Mouse (Mus musculus) heart, postnatal 4 days (tissue): ENCODE measurements around the gene Gm49387. TPM values are rescaled to one million over a fixed set of nuclear protein-coding genes. Genes with fewer than 3 reads are reported as not detected.

ENCODE experiments used
- DNase-seq: peaks from one replicate; pipeline ENCODE4 v3.0.0; 2021
- total RNA-seq, 2 experiments: library from RNA; stranded (reverse); gene quantifications; 2 replicates each; pipeline ENCODE4 v1.2.3; 2021

Gm49387 gene
- 1 to 10 TPM in 1 of 2 experiments, not detected in 1; 2.8 TPM for total RNA-seq

DNA sequence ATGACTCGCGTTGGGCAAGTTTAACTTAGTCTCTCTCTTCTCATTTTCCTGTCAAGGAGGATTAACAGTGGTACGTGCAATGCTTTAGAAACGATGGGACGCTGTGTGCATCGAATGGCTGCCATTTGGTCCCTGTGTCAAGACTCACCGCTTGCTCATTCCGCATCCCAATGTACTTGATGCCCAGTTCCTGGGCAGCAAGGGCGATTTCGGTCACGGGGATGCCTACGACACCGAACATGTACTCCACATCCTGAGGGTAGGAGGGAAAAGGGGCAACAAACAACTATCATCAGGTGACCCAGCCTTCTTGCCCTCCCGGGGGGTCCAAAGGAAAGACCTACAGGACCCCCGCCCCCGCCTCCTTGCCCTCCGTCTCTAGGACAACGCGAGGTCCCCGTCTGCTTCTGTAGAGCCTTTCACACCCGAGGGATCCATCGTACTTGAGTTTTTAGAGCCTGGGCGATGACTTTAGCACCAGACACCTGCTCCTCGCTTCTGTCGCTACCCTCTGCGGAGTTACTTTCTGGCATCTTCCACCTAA is at the start of gene Gm49387:
Gm49387 (minus strand) TSS at position 533 of the 544 bp plus-strand sequence.
- DNase-seq = no peak

- DNase-seq = no peak
Observed at GRCm38 (mm10) chr14:31686231-31686630, 45.6 kb upstream of the Gm49387 start.

GRCm38 (mm10) chr14:31685680-31686079 is 45.0 kb upstream of the Gm49387 start:
- DNase-seq = no peak

GRCm38 (mm10) chr14:31684343-31685040 is 43.8 kb upstream of the Gm49387 start:
- DNase-seq = no peak

DNA sequence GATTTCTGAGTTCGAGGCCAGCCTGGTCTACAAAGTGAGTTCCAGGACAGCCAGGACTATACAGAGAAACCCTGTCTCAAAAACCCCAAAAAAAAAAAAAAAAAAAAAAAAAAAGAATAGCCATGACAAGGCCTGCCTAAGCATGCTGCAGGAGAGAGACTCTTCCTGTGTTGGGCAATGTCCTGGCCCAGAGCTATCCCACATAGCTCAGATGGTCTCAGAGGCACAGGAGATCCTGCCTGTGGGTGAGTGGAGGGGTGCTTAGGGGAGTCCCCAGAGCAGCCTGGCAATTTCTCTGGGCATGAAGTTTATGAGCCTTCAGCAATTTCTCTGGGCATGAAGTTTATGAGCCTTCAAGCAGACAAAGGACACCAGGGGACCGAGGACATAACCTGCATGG is 42.9 kb upstream of the Gm49387 start:
- no peak for DNase-seq

- no peak for DNase-seq
Observed at GRCm38 (mm10) chr14:31681931-31682555, 41.4 kb upstream of the Gm49387 start.

- DNase-seq = no peak
Observed at GRCm38 (mm10) chr14:31681291-31681690, 40.6 kb upstream of the Gm49387 start.

DNA sequence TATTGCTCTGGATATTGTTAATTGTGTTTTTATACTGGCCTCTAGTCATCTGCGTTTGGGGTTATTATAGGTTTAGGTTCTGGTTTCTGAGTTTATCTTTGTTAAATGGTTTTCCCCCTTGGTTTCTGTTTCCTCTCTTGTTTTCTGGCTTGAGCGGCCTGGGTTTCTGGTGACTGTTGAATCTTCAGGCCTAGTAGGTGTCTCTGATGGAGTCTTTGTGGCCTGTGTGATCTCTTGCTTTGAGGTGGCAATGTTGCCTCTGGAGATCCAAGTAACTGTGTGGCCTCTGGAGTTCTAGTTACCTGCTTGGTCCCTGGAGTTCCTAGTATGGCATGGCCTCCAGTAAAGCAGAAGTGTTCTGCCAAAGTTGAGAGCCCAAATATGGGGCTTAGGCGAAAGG is 40.0 kb upstream of the Gm49387 start:
- no peak for DNase-seq

DNA sequence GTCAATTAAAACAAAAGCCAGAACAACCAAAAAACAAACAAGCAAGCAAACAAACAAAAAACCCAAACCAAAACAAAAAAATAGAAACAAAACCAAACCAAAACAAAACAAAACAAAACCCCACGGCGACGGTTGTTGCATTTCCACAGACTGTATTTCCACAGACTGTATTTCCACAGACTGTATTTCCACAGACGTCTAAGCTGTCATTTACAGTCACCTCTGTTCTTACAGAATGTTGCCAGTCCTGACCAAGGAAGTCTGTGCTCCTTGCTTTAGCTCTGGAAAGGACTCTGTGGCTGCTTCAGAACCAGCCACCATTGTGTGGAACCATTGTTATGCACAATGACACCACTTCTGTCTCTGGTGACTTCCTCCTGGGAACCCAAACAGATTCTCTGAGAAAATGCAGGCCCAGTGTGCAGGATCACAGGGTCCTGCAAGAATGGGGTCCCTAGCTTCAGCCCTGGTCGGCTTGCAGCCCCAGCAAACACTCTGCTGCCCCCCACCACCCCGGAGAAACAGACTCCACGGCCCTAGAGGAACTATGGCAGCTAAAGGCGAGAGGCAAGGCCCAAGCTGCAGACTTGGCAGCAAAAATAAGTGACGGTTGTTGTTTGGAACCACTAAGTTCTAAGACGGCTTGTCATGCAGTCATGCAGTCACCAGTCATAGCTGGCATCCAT is 31.1 kb upstream of the Gm49387 start:
- no peak for DNase-seq

DNA sequence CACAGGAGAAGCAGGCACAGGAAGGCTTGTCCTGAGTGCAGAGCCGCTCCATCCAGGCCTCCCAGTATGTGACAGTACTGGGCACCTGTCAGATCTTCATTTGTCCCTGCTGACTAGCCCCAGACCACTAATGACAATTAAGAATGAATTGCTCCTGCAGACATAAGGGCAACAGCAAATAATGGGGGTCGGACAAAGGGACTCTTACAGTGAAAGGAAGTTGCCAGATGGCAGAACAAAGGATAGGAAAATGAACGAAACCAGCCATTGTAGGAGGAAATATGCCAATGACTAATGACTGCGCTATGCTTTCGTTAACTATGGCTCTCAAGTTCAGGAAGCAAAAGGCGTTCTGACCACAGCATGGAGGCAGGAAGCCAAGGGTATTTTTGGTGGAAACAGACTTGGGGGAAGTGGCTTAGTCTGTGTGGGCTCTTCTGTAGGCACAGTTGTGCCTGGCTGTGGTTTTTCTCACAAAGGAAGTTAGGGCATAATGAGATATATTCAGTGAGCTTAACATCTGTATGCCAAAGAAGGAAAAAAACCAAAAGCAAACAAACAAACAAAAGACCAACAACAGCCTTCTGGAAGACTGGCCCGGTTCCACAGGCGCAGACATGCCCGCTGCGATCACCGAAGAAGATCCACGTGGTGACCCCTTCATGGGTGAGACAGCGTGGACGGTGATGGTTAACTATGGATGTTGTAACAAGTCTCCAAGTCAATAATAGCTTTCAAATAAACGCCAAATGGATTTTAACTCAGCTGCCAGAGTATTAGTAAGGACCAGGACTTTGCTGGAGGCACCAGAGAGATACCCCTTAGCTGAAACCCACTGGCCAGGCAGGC is 29.2 kb upstream of the Gm49387 start:
- DNase-seq = peak; percentile 66

- peak; percentile 81 for DNase-seq
Observed at GRCm38 (mm10) chr14:31669161-31669611, 28.5 kb upstream of the Gm49387 start.

- peak; percentile 12 for DNase-seq
Observed at GRCm38 (mm10) chr14:31668326-31668725, 27.6 kb upstream of the Gm49387 start.

GRCm38 (mm10) chr14:31667741-31668140 is 27.1 kb upstream of the Gm49387 start:
- DNase-seq = peak; percentile 5

DNA sequence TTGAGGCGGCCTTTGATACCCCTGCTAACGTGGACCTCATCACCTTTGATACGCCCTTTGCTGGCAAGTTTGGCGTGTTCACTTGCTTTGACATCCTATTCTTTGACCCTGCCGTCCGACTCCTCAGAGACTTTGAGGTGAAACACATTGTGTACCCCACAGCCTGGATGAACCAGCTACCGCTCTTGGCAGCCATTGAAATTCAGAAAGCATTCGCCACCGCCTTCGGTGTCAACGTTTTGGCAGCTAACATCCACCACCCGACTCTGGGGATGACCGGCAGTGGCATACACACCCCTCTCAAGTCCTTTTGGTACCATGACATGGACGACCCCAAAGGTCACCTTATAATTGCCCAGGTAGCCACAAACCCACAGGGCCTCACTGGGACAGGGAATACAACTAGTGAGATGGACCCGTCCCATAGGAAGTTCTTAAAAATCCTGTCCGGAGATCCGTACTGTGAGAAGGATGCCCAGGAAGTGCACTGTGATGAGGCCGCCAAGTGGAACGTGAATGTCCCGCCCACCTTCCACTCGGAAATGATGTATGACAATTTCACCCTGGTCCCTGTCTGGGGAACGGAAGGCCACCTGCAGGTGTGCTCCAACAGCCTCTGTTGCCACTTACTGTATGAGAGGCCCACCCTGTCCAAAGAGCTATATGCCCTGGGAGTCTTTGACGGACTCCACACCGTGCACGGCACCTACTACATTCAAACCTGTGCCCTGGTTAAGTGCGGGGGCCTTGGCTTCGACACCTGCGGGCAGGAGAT is 26.4 kb upstream of the Gm49387 start:
- DNase-seq = no peak

- DNase-seq = peak; percentile 7
Observed at GRCm38 (mm10) chr14:31665566-31665940, 24.9 kb upstream of the Gm49387 start.

DNA sequence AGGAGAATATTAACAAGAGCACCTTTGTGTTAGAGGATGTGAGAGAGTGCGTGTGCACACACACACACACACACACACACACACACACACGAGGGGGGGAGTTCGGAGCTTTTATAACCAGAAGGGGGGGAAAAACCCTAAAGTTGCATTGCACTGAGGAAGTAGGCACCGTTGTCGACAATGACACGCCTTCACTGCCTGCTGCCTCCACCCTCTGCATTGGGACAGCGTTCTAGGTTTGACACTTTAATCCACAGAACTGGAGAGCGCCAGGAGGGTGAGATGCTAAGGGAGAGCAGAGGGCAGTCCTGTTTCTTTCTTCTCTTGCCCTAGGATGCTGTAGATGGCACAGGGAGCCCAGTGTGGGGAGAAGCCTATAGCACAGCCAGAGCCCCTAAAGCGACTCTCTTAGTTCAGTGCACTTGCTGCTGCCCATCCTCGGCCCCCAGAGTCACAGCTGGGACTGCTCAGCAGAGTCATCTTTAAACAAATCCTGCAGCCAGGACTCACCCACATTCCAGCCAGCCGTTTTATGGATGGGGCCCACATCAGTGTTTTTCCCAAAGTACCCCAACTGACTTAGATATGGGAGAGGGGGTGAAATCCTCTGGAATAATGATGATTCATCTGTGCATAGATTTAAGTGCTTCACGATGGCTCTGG is 24.4 kb upstream of the Gm49387 start:
- peak; percentile 14 for DNase-seq

- DNase-seq = peak; percentile 30
Observed at GRCm38 (mm10) chr14:31664100-31664902, 23.6 kb upstream of the Gm49387 start.

- DNase-seq = peak; percentile 9
Observed at GRCm38 (mm10) chr14:31663376-31664099, 22.9 kb upstream of the Gm49387 start.

DNA sequence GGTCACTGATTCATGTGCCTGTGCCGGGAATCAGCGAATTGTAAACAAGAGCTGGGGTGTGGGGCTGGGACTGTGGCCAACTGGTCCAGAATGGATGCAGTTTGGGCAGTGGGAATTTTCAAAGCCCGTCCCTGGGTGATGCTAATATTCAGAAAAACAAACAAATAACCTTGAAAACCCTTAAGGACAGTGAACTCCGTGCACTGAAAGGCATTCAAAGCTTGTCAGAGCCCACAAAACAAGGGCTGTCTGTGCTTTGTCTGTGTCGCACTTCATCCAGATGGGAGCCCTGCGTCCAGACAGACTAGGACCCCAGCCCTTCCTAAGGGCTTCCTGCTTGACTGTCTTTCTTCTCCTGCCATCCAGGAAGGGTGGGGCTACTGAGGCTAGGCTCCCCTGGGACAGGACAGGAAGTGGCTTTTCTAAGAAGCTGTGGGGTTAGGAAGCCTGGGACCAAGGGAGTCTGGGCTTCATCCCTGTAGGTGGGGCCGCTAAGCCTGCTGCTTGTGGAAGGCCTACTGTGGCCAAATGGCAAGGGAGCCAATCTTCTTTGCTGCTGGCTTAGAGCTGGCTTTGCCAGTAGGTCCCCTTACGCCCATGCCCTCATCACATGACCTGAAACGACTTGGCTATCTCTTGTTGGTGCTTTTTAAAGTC is 22.0 kb upstream of the Gm49387 start:
- peak; percentile 81 for DNase-seq
